Mouse (Mus musculus) kidney, postnatal 25 days (tissue): ENCODE measurements at regions not wholly inside any gene's neighbourhood (a gene's known extent, or its start where the extent isn't known, plus 50 kb on each side); places are given as distances from the start of the nearest gene placed in this dataset.

Experiments used
- DNase-seq, 2 experiments: peaks; one replicate each; pipeline ENCODE4 v3.0.0; 2021; ENCODE audit warnings: mixed read lengths in 2 of 2

DNA sequence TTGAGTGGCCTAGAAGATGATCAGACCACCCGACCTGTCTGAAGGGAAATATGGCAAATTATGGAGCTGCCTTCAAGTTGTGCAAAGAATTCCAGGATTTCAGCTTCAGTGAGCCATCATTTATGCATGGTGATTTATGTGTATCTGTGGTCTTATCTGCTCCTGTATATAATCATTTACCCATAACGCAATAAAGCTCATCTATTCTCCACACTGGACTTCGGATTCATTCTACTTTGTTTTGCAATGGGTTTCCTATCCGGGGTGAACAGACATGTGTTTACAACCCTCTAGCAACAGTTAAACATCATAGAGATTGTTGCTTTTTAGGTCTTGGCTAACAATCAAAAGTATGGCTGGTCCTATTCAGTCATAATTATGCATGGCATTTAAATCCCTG is 145.1 kb downstream of the Pcdh10 start:
- no peak for DNase-seq

GRCm38 (mm10) chr3:45547091-45547490 is 168.9 kb downstream of the Pcdh10 start:
- DNase-seq, result no peak

DNA sequence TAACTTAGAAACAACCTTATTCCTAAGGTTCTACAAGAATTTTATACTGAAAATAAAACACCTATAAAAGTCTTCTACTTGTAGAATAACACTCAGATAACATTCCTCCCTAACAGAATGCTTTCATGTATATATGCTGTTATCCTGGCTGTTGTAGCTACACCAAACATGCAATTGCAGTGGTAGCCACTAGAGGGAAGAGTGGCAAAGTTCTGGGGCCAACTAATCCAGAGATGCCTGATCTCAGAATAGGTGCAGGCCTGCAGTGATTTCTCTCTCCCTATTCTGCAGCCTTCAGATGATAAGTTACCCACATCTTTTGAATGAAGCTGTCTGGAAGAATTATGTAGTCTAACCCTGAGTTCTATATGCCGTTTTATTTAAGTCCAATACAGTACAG is 177.5 kb downstream of the Pcdh10 start:
- peak in 1 of 2 experiments; percentile 44 for DNase-seq

- no peak for DNase-seq
Measured at GRCm38 (mm10) chr3:45572995-45573394, 194.8 kb downstream of the Pcdh10 start.

DNA sequence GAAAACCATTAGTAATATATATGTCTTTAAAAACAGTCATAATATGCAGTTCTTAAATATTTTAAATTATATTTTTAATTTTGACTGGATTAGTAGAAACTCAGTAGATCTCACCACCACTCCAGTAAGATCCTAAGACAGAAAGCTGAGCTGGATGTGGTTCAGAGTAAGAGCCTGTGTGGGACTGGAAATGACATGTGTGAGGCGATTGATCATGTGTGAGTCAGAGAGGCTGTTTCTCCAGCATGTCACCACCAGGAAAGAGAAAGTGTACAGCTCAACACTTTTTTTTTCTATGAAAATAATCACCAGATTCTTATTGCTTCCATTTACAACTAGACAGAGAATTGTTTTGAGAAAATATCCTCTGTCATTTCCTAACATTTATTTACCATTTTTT is 198.8 kb downstream of the Pcdh10 start:
- no peak for DNase-seq

GRCm38 (mm10) chr3:45593561-45593960 is 215.4 kb downstream of the Pcdh10 start:
- no peak for DNase-seq

GRCm38 (mm10) chr3:45602278-45602677 is 224.1 kb downstream of the Pcdh10 start:
- DNase-seq, result no peak

- no peak for DNase-seq
Measured at GRCm38 (mm10) chr3:45603151-45603550, 225.0 kb downstream of the Pcdh10 start.

GRCm38 (mm10) chr3:45620729-45621128 is 242.5 kb downstream of the Pcdh10 start:
- no peak for DNase-seq

DNA sequence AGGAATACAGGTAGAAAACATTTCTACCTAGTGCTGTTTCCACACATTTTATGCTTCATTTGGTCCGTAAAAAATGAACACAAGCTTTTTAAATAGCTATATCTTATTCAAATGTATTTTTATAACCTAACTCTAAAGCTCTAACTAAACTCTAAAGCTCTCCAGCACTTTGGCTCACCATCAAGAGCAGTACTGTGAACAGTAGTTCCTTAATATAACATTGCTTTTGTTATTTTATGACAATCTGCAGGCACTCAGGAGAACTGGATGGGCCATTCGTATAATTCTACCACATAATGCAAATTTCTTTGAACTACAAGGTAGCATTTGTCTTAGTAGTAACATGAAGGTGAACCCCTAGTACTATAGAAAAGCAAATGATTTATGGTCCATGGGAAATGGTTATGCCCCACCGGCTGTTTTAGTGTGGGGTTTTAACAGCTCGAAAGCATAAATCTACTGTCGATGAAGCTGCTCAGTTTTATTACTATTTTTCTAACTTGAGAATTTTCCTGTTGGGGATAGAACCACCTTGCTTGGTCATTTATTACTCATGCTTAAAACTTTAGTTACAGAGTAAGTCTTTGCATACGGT is 267.8 kb downstream of the Pcdh10 start:
- no peak for DNase-seq

- no peak for DNase-seq
Measured at GRCm38 (mm10) chr3:45649361-45649760, 271.2 kb downstream of the Pcdh10 start.

GRCm38 (mm10) chr3:45657023-45657422 is 278.8 kb downstream of the Pcdh10 start:
- no peak for DNase-seq

GRCm38 (mm10) chr3:45658093-45658776 is 280.0 kb downstream of the Pcdh10 start:
- DNase-seq, result no peak

GRCm38 (mm10) chr3:45659052-45659451 is 280.9 kb downstream of the Pcdh10 start:
- DNase-seq, result no peak

DNA sequence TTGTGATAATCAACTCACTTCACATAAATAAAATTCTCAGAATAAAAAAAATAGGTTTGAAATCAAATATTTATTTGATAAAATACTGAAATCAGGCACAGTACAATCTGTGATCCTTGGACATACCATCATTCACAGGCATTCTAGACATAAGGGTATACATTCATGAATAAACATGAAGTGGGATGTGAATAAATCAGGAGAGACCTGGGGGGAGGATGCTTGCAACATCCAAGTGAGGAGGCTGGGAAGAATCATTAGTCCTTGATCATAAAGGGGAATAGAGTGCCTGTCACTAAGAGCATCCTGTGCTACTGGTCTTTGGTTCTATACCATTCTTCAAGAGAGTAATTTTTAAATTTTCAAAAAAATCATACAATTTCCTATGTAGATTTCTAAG is 292.2 kb downstream of the Pcdh10 start:
- DNase-seq, result no peak

DNA sequence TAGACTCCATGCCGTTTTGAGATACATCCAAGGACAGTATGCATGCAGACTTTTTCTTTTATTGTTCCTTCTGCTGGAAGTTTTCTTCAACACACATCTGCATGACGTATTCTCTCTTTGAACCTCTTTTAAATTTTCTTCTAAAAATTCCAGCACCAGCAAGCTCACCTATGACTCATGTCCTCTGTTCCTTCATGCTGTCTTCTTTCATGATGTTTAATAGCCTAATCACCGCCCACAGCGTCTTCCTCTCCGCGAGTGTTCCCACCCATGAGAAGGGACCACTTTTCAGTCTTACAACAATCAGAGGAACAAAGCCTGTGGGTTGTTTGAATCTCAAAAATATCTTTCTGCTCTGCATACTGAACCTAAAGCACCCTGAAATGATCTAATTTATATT is 299.5 kb downstream of the Pcdh10 start:
- no peak for DNase-seq

DNA sequence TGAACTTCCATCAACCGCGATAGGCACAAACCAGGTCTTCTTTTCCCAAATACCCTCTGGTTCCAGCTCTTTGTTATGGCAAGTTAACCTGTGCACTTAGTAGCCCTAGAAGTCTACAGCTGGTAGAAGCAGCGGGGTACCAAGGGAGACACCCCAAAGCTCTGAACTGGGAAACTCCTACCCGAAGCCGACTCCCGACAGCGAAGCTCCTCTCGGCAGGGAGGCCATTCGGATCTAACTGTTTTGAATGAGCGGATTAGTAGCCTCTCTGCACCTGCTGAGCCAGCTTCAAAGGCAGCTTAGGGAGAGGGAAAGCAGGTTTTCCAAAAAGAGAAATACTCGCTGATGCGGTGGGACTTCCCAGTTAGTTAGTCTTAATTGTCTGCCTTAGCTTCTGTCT is 303.2 kb downstream of the Pcdh10 start:
- no peak for DNase-seq

DNA sequence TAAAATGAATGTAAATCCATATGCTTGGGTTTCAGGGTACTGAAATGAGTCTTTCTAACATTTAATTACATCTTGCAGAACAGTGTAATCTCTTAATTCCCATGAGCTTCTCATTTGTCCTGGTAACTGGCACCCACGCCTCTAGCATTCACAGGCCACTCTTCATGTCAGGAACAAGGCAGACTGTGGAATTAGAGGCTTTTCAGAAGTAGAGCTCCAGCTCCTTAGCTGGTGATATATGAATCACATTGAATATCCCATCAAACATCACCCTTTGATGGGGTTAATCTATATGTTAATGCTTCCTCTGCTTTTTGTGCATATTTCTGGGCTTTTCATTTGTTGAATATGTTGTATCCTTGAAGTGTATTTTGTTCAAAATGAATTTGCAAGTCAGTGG is 329.7 kb downstream of the Pcdh10 start:
- DNase-seq, result no peak
